Mouse (Mus musculus): ENCODE results near the gene Slco1a5.
A peak's percentile ranks its signal among the peaks of the same experiment; 100 is the strongest.
"Not testable (repeated sequence)": the region's sequence is repeated elsewhere in the genome, so short reads cannot be mapped to it uniquely, and the experiment has no call there.

The Slco1a5 gene

GRCm38 (mm10) chr6:142322881-142323280, at the start of gene Slco1a5:
TSS of gene Slco1a5 (minus strand) at chr6:142322981.
- no peak for DNase-seq (ENCODE audit: low read depth, low spot score)

- DNase-seq (ENCODE audit: low read depth, low spot score) = no peak
Measured at GRCm38 (mm10) chr6:142369568-142369967, 46.8 kb upstream of the Slco1a5 start.

- no peak for DNase-seq (ENCODE audit: low read depth, low spot score)
Measured at GRCm38 (mm10) chr6:142367565-142367964, 44.8 kb upstream of the Slco1a5 start.

GRCm38 (mm10) chr6:142366473-142367018, 43.8 kb upstream of the Slco1a5 start:
- no peak for DNase-seq (ENCODE audit: low read depth, low spot score)

- DNase-seq (ENCODE audit: low read depth, low spot score) = no peak
Measured at GRCm38 (mm10) chr6:142365742-142366472, 43.1 kb upstream of the Slco1a5 start.

GRCm38 (mm10) chr6:142363019-142363576, 40.3 kb upstream of the Slco1a5 start:
- peak; percentile 27 for DNase-seq (ENCODE audit: low read depth, low spot score)

GRCm38 (mm10) chr6:142362036-142362435, 39.3 kb upstream of the Slco1a5 start:
- no peak for DNase-seq (ENCODE audit: low read depth, low spot score)

- no peak for DNase-seq (ENCODE audit: low read depth, low spot score)
Measured at GRCm38 (mm10) chr6:142357106-142357505, 34.3 kb upstream of the Slco1a5 start.

- not testable (repeated sequence) for DNase-seq (ENCODE audit: low read depth, low spot score)
Measured at GRCm38 (mm10) chr6:142352099-142352498, 29.3 kb upstream of the Slco1a5 start.

- DNase-seq (ENCODE audit: low read depth, low spot score) = no peak
Measured at GRCm38 (mm10) chr6:142347431-142348385, 24.9 kb upstream of the Slco1a5 start.

- no peak for DNase-seq (ENCODE audit: low read depth, low spot score)
Measured at GRCm38 (mm10) chr6:142346181-142347110, 23.7 kb upstream of the Slco1a5 start.

- peak; percentile 97 for DNase-seq (ENCODE audit: low read depth, low spot score)
Measured at GRCm38 (mm10) chr6:142345440-142346038, 22.8 kb upstream of the Slco1a5 start, which contains the start of gene Pyroxd1. TSS of gene Pyroxd1 (plus strand) at chr6:142345654.

GRCm38 (mm10) chr6:142343561-142343960, 20.8 kb upstream of the Slco1a5 start:
- peak; percentile 50 for DNase-seq (ENCODE audit: low read depth, low spot score)

- DNase-seq (ENCODE audit: low read depth, low spot score) = no peak
Measured at GRCm38 (mm10) chr6:142339576-142339975, 16.8 kb upstream of the Slco1a5 start.

- no peak for DNase-seq (ENCODE audit: low read depth, low spot score)
Measured at GRCm38 (mm10) chr6:142338961-142339360, 16.2 kb upstream of the Slco1a5 start.

GRCm38 (mm10) chr6:142329201-142329600, 6.4 kb upstream of the Slco1a5 start:
- no peak for DNase-seq (ENCODE audit: low read depth, low spot score)

- DNase-seq (ENCODE audit: low read depth, low spot score) = no peak
Measured at GRCm38 (mm10) chr6:142326598-142326997, 3.8 kb upstream of the Slco1a5 start.

GRCm38 (mm10) chr6:142317106-142317505, 5.7 kb downstream of the Slco1a5 start:
- no peak for DNase-seq (ENCODE audit: low read depth, low spot score)

GRCm38 (mm10) chr6:142314285-142314684, 8.5 kb downstream of the Slco1a5 start:
- DNase-seq (ENCODE audit: low read depth, low spot score) = no peak

GRCm38 (mm10) chr6:142305076-142305475, 17.7 kb downstream of the Slco1a5 start:
- DNase-seq (ENCODE audit: low read depth, low spot score) = no peak

Data from R1 (cell line).